Mouse (Mus musculus) ES-Bruce4 (cell line): Measurements from ENCODE around the gene Csrnp2. TPM values are rescaled to one million over a fixed set of nuclear protein-coding genes. Genes with fewer than 3 reads are reported as not detected.

Experiments used
- H3K27ac ChIP-seq: 2 replicates; pipeline ENCODE4 v1.5.1; 2012; ENCODE audit warnings: low read length, inconsistent platforms; ENCODE audit not compliant: insufficient read depth
- H3K27me3 ChIP-seq: 2 replicates; pipeline ENCODE4 v1.6.1; 2012; ENCODE audit warnings: mild to moderate bottlenecking, low read length, inconsistent platforms; ENCODE audit not compliant: control insufficient read depth, poor library complexity, insufficient read depth, severe bottlenecking
- H3K36me3 ChIP-seq: 2 replicates; pipeline ENCODE4 v1.6.1; 2012; ENCODE audit warnings: inconsistent platforms, mild to moderate bottlenecking, low read length, moderate library complexity; ENCODE audit not compliant: control insufficient read depth, poor library complexity, insufficient read depth, severe bottlenecking
- H3K4me1 ChIP-seq: one replicate; pipeline ENCODE4 v1.8.1; 2011; ENCODE audit warnings: low read length; ENCODE audit not compliant: control insufficient read depth, insufficient read depth
- H3K4me3 ChIP-seq: 2 replicates; pipeline ENCODE4 v1.5.1; 2011; ENCODE audit warnings: low read depth, mild to moderate bottlenecking, low read length
- H3K9ac ChIP-seq: 2 replicates; pipeline ENCODE4 v1.6.1; 2012; ENCODE audit warnings: low read depth, mild to moderate bottlenecking, inconsistent platforms; ENCODE audit not compliant: poor library complexity, severe bottlenecking
- H3K9me3 ChIP-seq: replicated peaks from 2 replicates; pipeline ENCODE4 v1.6.1; 2012; ENCODE audit warnings: mild to moderate bottlenecking, low read length, inconsistent platforms; ENCODE audit not compliant: control insufficient read depth, poor library complexity, insufficient read depth, severe bottlenecking
- CTCF ChIP-seq: IDR thresholded peaks from one replicate; pipeline ENCODE4 v1.8.1; 2011; ENCODE audit warnings: low read depth, low read length
- EP300 ChIP-seq: IDR thresholded peaks from 2 replicates; pipeline ENCODE4 v1.6.1; 2011; ENCODE audit warnings: low read depth, low read length; ENCODE audit not compliant: insufficient read depth
- POLR2A ChIP-seq: IDR thresholded peaks from one replicate; pipeline ENCODE4 v1.8.1; 2011; ENCODE audit warnings: low read length; ENCODE audit not compliant: insufficient read depth
- polyA plus RNA-seq: library from polyadenylated mRNA; stranded (reverse); fragments of >200 nt; gene quantifications from 2 replicates; pipeline ENCODE4 v1.2.4, GENCODE M21; 2011; ENCODE audit warnings: low read depth; ENCODE audit not compliant: missing spikeins, insufficient read depth, insufficient read length

Gene Csrnp2
- polyA plus RNA-seq, 1 experiment, result 6.8 TPM

DNA sequence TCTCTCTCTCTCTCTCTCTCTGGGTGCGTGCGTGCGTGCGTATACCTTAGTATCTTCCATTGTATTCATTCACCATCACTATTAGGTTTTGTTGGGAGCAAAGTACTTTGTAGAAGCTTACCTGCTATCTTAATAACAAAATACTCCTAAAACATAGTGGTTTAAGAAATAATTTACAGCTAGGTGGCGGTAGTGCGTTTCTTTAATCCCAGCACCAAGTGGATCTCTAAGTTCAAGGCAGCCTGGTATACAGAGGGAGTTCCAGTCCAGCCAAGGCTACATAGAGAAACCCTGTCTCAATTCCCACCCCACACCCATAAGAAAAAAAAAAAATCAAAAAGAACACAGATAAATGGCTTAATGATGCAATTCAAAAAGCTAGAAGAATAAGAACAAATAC, 42.6 kb upstream of the Csrnp2 start:
- Histone ChIP-seq H3K27ac (no peak overlapping the region), H3K4me1 (no peaks in the 10 kb centered on the region), H3K4me3 (no peak overlapping the region), H3K9ac (no peak overlapping the region), H3K27me3 (no peaks in the 10 kb centered on the region), H3K9me3 (peaks cover 16% of the 10 kb centered on the region), H3K36me3 (no peaks in the 10 kb centered on the region)
- TF ChIP-seq EP300 (no peak), POLR2A (no peak), CTCF (no peak)

DNA sequence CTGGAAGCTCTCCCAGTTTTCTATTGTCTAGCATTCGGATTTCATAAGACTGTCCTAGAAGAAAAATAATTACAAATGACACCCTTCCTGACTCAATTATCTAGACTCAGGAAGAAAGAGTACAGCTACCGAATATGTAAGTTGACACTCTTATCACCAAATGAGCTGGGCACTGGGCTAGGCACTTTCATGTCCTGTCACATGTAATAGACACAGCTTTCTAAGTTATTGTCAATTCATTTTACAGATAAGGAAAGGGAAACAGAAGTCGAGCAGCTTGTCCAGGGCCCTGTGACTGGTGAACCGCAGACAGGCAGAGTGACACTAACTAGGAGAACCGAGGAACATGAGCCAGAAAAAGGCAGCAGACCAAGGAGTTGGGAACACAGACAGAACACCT, 32.6 kb upstream of the Csrnp2 start:
- TF ChIP-seq CTCF (no peak), EP300 (no peak), POLR2A (no peak)
- Histone ChIP-seq H3K9ac (no peak overlapping the region), H3K27me3 (no peaks in the 10 kb centered on the region), H3K36me3 (no peaks in the 10 kb centered on the region), H3K4me3 (no peak overlapping the region), H3K27ac (no peak overlapping the region), H3K4me1 (no peaks in the 10 kb centered on the region), H3K9me3 (no peaks in the 10 kb centered on the region)

DNA sequence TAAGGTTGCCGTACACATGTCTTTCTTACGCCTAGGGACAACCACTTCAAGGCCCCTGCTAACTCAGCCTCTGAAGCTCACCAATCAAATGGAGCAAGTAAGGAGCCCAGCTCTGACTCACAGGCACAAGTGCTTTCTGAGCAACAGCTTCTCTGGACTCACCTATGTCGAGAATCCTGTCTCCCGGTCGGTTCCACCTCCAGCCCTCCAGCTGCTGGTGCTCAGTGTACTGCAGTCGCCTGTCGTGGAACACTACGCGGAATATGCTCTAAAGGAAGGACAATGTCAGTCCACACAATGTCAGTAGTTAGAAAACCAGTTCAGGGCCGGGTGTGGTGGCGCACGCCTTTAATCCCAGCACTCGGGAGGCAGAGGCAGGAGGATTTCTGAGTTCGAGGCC, 30.1 kb upstream of the Csrnp2 start:
- Histone ChIP-seq H3K4me1 (no peaks in the 10 kb centered on the region), H3K4me3 (no peak overlapping the region), H3K9me3 (no peaks in the 10 kb centered on the region), H3K9ac (no peak overlapping the region), H3K36me3 (no peaks in the 10 kb centered on the region), H3K27ac (no peak overlapping the region), H3K27me3 (no peaks in the 10 kb centered on the region)
- TF ChIP-seq CTCF (no peak), EP300 (no peak), POLR2A (no peak)

DNA sequence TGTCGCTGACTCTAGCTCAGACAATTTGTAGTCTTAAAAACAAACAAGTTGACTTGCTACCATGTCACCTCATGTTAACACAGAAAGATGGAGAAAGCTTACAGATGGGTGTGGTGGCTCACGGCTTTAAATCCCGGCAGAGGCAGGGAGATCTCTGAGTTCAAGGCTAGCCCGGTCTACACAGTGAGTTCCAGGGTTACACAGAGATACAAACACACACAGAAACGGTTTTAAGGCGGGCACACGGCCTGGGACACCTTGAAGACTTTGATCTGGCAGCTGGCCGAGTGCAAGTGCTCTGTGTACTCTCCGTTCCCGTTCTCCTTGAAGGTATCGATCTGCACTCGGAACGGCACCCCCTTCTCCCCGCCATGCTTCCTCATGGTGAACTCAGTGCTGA, 25.0 kb upstream of the Csrnp2 start:
- H3K9me3 ChIP-seq, result no peaks in the 10 kb centered on the region
- TF ChIP-seq POLR2A (no peak), CTCF (no peak), EP300 (no peak)
- H3K9ac ChIP-seq, result no peak overlapping the region
- H3K4me3 ChIP-seq, result no peak overlapping the region
- H3K36me3 ChIP-seq, result no peaks in the 10 kb centered on the region
- no peaks in the 10 kb centered on the region for H3K4me1 ChIP-seq
- no peaks in the 10 kb centered on the region for H3K27me3 ChIP-seq
- no peak overlapping the region for H3K27ac ChIP-seq

DNA sequence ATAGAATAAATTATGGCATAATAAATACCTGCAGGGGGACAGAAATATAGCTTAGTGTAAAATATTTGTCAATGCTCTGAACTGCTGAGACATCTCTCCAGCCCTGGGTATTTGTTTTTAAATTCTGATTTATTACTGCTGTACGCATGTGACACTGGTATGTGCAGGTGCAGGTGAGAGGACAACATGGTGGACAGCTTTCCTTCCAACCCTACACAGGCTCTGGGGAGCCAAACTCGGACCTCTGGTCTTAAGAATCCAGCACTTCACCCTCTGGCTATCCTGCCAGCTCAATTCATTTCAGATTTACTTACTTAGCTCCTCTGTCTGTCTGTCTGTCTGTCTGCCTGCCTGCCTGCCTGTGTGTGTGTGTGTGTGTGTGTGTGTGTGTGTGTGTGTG, 19.8 kb upstream of the Csrnp2 start:
- H3K9me3 ChIP-seq, result no peaks in the 10 kb centered on the region
- H3K27ac ChIP-seq, result no peak overlapping the region
- no peak overlapping the region for H3K9ac ChIP-seq
- H3K36me3 ChIP-seq, result no peaks in the 10 kb centered on the region
- H3K4me3 ChIP-seq, result no peak overlapping the region
- no peaks in the 10 kb centered on the region for H3K27me3 ChIP-seq
- TF ChIP-seq CTCF (no peak), EP300 (no peak), POLR2A (no peak)
- H3K4me1 ChIP-seq, result no peaks in the 10 kb centered on the region

DNA sequence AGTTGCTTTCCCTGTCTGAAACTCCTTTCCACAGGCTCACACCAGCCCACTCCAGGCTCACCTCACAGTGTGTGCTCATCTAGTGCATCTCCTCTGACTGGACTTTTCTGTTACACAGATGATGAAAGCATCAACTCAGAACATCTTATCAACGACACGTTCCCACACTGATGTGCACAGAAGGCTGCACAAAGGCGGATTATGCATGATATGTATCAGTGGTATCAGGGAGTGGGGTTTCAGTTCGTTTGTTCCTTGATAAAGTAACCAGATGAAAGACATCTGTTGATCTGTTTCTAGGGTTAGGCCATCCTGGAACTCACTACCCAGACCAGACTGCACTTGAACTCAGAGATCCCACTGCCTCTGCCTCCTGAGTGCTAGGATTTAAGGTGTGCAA, 18.1 kb upstream of the Csrnp2 start:
- Histone ChIP-seq H3K36me3 (no peaks in the 10 kb centered on the region), H3K9ac (no peak overlapping the region), H3K27me3 (no peaks in the 10 kb centered on the region), H3K4me1 (no peaks in the 10 kb centered on the region), H3K4me3 (no peak overlapping the region), H3K27ac (no peak overlapping the region), H3K9me3 (no peaks in the 10 kb centered on the region)
- no peak for TF ChIP-seq POLR2A
- no peak for TF ChIP-seq EP300
- TF ChIP-seq CTCF, result no peak

DNA sequence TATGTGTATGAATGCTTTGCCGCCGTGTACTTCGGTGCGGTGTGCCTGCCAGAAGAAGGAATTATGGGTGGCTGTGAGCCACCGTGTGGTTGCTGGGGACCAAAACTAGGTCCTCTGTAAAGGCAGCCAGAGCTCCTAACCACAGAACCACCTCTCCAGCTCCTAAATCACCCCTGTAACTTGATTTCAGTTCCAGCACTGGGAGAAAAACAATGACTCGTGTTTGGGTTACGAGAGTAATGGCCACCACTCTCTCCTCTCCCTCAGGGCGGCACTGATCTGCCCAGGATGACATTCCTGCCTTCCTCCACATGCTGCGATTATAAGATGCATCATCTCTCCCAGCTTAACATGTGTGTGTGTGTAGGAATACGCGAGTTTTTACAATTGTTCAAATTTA, 14.8 kb upstream of the Csrnp2 start:
- no peak overlapping the region for H3K27ac ChIP-seq
- TF ChIP-seq EP300 (no peak), POLR2A (no peak), CTCF (no peak)
- no peaks in the 10 kb centered on the region for H3K4me1 ChIP-seq
- no peaks in the 10 kb centered on the region for H3K9me3 ChIP-seq
- no peak overlapping the region for H3K9ac ChIP-seq
- no peaks in the 10 kb centered on the region for H3K27me3 ChIP-seq
- no peaks in the 10 kb centered on the region for H3K36me3 ChIP-seq
- H3K4me3 ChIP-seq, result no peak overlapping the region
